Mouse (Mus musculus): ENCODE data around the gene Arhgef19. TPM values are rescaled to one million over a fixed set of nuclear protein-coding genes. Genes with fewer than 3 reads are reported as not detected.

Arhgef19 gene
- polyA plus RNA-seq, 1 experiment from 2014 or later: 17.0 TPM

DNA sequence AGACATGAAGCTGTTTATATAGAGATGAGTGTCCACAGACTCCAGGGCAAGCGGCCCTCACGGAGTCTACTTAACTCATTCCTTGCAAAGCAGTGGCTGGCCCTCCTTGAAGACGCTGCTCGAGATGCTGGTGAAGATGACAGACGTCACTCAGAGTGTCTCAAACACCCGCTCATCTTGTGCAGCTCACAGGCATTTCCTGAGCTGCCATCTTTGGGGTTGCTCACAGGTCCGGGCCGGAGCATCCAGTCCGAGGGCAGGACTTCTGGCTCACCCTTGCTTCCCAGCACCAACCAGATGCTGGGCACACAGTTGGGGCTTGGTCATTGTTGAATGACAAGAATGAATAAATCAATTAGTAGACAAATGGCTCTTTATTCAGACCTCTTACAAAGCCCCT, 26.4 kb upstream of the Arhgef19 start:
- Histone ChIP-seq H3K4me1 (peaks cover 9% of the 10 kb centered on the region; the same call in 1 of the 2 replicates), H3K9me3 (no peaks in the 10 kb centered on the region), H3K4me2 (replicated peaks) (peak overlapping the region; percentile 76; the same call in 1 of the 2 replicates), H3K9ac (no peak overlapping the region), H3K27me3 (no peaks in the 10 kb centered on the region; the same call in 1 of the 2 replicates), H3K27ac (peak overlapping the region; percentile 38; the same call in 1 of the 2 replicates), H3K36me3 (no peaks in the 10 kb centered on the region), H3K4me3 (no peak overlapping the region)
- no peak for ATAC-seq (ENCODE audit: insufficient number of reproducible peaks, insufficient read depth, low FRiP score, low TSS enrichment)
- WGBS: 83% methylated on average over 9 of the region's 9 CpGs

DNA sequence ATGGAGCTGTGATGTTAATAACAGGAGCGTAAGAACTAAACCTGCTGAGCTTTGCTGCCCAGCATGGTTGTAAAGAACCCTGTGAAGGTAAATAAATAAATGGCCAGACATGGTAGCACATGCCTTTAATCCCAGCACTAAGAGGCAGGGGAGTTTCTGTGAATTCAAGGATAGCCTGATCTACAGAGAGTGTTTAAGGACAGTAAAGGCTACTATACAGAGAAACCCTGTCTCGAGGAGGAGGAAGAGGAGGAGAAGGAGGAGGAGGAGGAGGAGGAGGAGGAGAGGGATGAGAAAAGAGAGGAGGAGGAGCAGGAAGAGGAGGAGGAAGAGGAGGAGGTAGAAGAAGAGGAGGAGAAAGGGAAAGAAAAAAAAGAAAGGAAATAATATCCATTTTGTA, 26.0 kb upstream of the Arhgef19 start:
- Histone ChIP-seq H3K4me1 (peaks cover 9% of the 10 kb centered on the region; the same call in 1 of the 2 replicates), H3K4me2 (replicated peaks) (peak overlapping the region; percentile 76), H3K9me3 (no peaks in the 10 kb centered on the region), H3K4me3 (peak overlapping the region; percentile 53), H3K9ac (0 out of 2 replicates have a peak overlapping the region, but pooled peaks have one; percentile 15), H3K36me3 (peaks cover 2% of the 10 kb centered on the region; the same call in 1 of the 2 replicates), H3K27me3 (no peaks in the 10 kb centered on the region; the same call in 1 of the 2 replicates), H3K27ac (peak overlapping the region; percentile 38)
- 41% methylated on average over 2 of the region's 2 CpGs for WGBS
- no peak for ATAC-seq (ENCODE audit: insufficient number of reproducible peaks, insufficient read depth, low FRiP score, low TSS enrichment)

DNA sequence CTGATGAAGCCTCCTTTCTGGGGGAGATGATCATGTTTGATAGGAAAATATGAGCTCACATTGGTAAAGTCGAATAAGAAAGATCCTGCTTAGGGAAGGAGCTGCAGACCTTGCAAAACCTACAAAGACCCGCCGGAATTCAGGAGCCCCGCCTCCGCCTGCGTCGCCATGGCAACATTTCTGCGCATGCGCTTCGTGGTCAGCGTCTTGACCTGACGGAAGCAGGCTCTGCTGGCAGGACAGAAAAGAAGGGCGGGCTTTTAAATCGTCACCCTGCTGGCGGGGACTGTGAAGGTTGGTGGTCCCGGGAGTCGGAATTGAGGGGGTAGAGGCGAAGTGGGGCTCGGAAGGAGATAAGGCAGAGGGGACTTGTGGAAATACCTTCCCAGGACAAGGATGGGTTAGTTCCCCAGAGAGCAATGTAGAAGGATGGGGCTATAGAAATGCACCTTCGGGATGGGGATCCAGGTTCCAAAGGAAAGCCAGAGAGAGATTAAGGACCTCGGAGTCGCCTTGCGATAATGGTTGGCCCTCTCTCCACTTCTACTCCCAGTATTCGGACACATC, 25.4 kb upstream of the Arhgef19 start, which contains the start of gene Rsg1:
Gene Rsg1 (plus strand): TSS at position 187 of the 567 bp plus-strand sequence.
- Histone ChIP-seq H3K36me3 (peaks cover 7% of the 10 kb centered on the region; the same call in 1 of the 2 replicates), H3K9me3 (no peaks in the 10 kb centered on the region), H3K4me3 (peak within 1 kb of the TSS; percentile 53), H3K4me1 (peaks cover 9% of the 10 kb centered on the region; the same call in 1 of the 2 replicates), H3K4me2 (replicated peaks) (peak within 1 kb of the TSS; percentile 76), H3K27me3 (no peaks in the 10 kb centered on the region; the same call in 1 of the 2 replicates), H3K27ac (peak within 1 kb of the TSS; percentile 38), H3K9ac (peak within 1 kb of the TSS; percentile 48)
- WGBS: under 1% methylated on average over 24 of the region's 24 CpGs
- ATAC-seq (ENCODE audit: insufficient number of reproducible peaks, insufficient read depth, low FRiP score, low TSS enrichment): peak; percentile 71

DNA sequence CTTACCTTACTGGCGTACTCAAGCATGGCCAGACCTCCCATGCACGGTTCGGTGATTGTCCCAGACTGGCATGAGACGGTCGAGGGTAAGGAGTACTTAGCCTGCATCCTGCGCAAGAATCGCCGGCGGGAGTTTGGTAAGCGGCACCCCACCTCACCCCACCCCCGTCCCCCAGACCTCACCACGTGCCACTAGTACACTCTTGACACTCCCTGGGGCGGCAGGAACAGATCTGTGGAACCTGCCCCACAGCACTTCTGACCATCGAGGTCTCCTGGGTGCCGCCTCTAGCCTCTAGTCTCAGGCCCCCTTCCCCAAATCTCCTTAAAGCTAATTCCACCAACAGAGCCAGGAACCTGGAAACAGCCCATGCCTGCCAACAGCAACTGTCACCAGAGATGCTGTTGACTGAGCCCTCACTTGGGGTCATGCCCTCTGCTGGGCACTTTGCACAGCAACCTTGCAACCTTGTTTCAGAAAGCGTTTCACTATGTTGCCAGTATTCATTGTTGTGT, 24.9 kb upstream of the Arhgef19 start:
- peaks cover 9% of the 10 kb centered on the region; the same call in 1 of the 2 replicates for H3K4me1 ChIP-seq
- H3K4me2 ChIP-seq (replicated peaks): peak overlapping the region; percentile 76
- no peaks in the 10 kb centered on the region for H3K9me3 ChIP-seq
- no peaks in the 10 kb centered on the region; the same call in 1 of the 2 replicates for H3K27me3 ChIP-seq
- peak overlapping the region; percentile 38; the same call in 1 of the 2 replicates for H3K27ac ChIP-seq
- WGBS: 2% methylated on average over 16 of the region's 16 CpGs
- peak overlapping the region; percentile 48 for H3K9ac ChIP-seq
- peak; percentile 69; the same call in 1 of the 2 replicates for ATAC-seq (ENCODE audit: insufficient number of reproducible peaks, insufficient read depth, low FRiP score, low TSS enrichment)
- H3K36me3 ChIP-seq: peaks cover 8% of the 10 kb centered on the region; the same call in 1 of the 2 replicates
- H3K4me3 ChIP-seq: peak overlapping the region; percentile 53

DNA sequence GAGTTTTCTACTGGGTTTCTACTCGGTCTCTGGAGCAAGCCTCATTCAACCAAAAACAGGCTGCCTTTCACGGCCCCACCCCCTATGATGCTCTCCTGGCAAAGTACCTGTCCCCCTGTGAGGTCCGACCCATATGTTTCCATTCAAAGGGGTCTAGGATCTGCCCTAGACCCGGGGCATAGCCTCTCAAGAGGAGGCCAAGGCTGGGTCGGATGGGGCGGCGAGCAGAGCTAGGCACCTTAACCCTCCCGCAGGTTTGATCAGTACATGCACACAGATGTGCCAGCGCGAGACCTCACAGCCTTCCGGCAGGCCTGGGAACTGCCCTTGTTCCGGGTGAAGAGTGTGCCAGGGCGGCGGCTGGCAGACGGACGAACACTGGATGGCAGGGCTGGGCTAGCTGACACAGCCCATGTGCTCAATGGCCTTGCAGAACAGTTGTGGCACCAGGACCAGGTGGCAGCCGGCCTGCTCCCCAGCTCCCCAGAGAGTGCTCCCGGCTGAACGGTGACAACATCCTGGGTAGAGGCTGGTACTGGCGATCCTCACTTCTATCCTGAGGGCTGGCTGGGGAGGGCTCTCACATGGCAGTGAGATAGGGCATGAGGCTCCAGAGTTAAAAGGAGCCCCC, 19.6 kb upstream of the Arhgef19 start:
- H3K9me3 ChIP-seq: no peaks in the 10 kb centered on the region
- no peaks in the 10 kb centered on the region for H3K27me3 ChIP-seq
- H3K9ac ChIP-seq: no peak overlapping the region
- no peak overlapping the region for H3K27ac ChIP-seq
- no peak for ATAC-seq (ENCODE audit: insufficient number of reproducible peaks, insufficient read depth, low FRiP score, low TSS enrichment)
- H3K4me3 ChIP-seq: no peak overlapping the region
- no peak overlapping the region for H3K4me2 ChIP-seq (replicated peaks)
- peaks cover under 1% of the 10 kb centered on the region; the same call in 1 of the 2 replicates for H3K4me1 ChIP-seq
- 91% methylated on average over 20 of the region's 20 CpGs for WGBS
- H3K36me3 ChIP-seq: peaks cover 22% of the 10 kb centered on the region

DNA sequence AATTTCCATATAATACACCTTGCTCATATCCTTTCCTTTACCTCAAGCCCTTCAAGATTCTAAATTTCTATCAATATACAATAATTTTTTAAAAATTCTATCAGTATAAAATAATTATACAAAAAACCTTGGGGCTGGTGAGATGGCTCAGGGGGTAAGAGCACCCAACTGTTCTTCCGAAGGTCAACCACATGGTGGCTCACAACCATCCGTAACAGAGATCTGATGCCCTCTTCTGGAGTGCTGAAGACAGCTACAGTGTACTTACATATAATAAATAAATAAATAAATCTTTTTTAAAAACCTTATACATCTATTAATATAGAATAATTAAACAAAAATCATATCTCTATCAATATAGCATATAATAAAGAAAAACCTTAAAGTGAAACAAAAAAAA, 17.5 kb upstream of the Arhgef19 start:
- H3K4me2 ChIP-seq (replicated peaks): no peak overlapping the region
- H3K4me3 ChIP-seq: no peak overlapping the region
- no peaks in the 10 kb centered on the region for H3K9me3 ChIP-seq
- WGBS: 68% methylated on average over 2 of the region's 2 CpGs
- no peaks in the 10 kb centered on the region for H3K4me1 ChIP-seq
- peaks cover 22% of the 10 kb centered on the region for H3K36me3 ChIP-seq
- H3K27ac ChIP-seq: no peak overlapping the region
- no peak for ATAC-seq (ENCODE audit: insufficient number of reproducible peaks, insufficient read depth, low FRiP score, low TSS enrichment)
- H3K27me3 ChIP-seq: no peaks in the 10 kb centered on the region
- no peak overlapping the region for H3K9ac ChIP-seq

DNA sequence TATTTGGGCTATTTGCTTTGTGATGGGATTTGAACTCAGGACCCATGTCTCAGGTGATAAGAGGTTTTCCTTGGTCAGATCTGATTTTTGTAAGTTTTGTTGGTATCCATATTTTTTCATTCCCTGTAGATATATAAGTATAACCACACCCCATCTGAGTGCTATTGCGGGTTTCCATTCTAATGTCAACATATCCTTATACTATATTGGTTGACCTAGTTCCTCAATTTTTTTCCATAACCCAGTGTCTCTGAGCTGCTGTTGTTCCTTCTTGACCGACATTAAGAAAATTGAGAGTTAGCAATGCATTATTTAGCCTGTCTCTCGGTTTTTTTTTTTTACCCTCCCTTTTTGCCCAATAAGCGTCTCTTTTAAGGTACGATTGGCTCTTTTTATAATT, 16.5 kb upstream of the Arhgef19 start:
- peaks cover 22% of the 10 kb centered on the region for H3K36me3 ChIP-seq
- H3K9ac ChIP-seq: no peak overlapping the region
- H3K27ac ChIP-seq: no peak overlapping the region
- H3K9me3 ChIP-seq: no peaks in the 10 kb centered on the region
- 85% methylated on average over 5 of the region's 5 CpGs for WGBS
- no peaks in the 10 kb centered on the region for H3K27me3 ChIP-seq
- H3K4me2 ChIP-seq (replicated peaks): no peak overlapping the region
- no peak overlapping the region for H3K4me3 ChIP-seq
- no peak for ATAC-seq (ENCODE audit: insufficient number of reproducible peaks, insufficient read depth, low FRiP score, low TSS enrichment)
- H3K4me1 ChIP-seq: no peaks in the 10 kb centered on the region

DNA sequence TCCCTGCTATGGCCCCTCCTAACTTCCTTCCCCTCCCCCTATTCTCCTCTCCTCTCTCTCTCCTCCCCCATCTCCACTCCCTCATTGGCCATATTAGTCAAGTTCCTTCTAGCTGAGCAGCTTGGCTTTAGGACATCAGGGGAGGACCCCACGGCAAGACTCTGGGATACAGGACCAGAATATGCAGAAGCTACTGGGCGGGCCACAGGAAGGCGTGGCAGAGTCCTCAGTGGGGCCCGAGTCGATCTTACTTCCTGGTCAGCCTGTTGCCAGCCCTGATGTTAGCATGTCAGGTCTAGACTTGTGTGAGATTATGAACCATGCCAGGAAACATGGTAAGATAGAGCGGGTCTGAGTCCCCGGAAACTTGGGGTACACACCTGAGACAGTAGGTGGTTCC, 10.6 kb upstream of the Arhgef19 start:
- 89% methylated on average over 7 of the region's 7 CpGs for WGBS
- H3K4me1 ChIP-seq: no peaks in the 10 kb centered on the region
- no peaks in the 10 kb centered on the region; the same call in 1 of the 2 replicates for H3K27me3 ChIP-seq
- H3K9ac ChIP-seq: no peak overlapping the region
- no peak overlapping the region for H3K4me2 ChIP-seq (replicated peaks)
- no peaks in the 10 kb centered on the region for H3K9me3 ChIP-seq
- no peak overlapping the region for H3K4me3 ChIP-seq
- no peak overlapping the region for H3K27ac ChIP-seq
- no peak for ATAC-seq (ENCODE audit: insufficient number of reproducible peaks, insufficient read depth, low FRiP score, low TSS enrichment)
- H3K36me3 ChIP-seq: no peaks in the 10 kb centered on the region

DNA sequence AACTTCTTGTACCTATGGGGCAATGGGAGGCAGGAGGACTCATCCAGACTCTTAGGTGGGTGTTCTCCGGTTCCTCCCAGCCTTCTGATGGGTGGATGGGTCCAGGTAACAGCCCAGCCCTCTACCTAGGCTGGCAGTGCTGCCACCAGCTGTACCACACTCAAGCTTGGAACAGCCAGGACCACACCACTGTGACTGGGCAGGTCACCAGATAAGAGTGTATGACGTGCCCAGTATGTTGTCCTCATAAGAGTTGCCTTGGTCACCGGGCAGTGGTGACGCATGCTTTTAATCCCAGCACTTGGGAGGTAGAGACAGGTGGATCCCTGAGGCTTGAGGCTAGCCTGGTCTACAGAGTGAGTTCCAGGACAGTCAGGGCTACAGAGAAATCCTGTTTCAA, 6.1 kb upstream of the Arhgef19 start:
- Histone ChIP-seq H3K27me3 (peaks cover 14% of the 10 kb centered on the region), H3K4me1 (no peaks in the 10 kb centered on the region), H3K9me3 (no peaks in the 10 kb centered on the region), H3K27ac (no peak overlapping the region), H3K4me2 (replicated peaks) (no peak overlapping the region), H3K9ac (no peak overlapping the region), H3K4me3 (no peak overlapping the region), H3K36me3 (no peaks in the 10 kb centered on the region)
- WGBS: 89% methylated on average over 4 of the region's 4 CpGs
- ATAC-seq (ENCODE audit: insufficient number of reproducible peaks, insufficient read depth, low FRiP score, low TSS enrichment): no peak

DNA sequence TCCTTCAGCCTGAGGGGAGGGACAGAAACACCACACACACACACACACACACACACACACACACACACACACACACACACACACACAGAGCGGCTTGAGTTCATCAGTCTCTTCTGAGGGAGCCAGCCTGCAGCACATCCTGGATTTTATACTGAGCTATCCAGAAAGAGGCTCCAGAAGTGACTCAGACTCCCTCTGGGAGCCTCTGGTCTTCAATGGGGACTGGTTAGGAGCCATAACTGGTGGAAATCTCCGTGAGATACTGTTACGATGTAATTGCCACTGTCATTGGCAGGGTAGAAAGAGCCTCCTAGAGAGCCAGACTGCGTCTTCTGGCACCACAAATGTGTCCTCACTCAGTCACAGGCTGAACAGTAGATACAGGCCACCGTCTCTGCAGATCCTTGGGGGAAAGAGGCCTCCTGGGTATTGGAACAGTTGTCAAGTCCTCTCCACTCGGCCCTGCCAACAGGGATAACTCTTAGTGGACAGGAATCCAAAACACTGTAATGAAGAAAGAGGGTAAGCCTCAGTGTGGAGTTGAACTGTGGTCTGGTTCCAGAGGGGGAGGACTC, 3.7 kb upstream of the Arhgef19 start:
- Histone ChIP-seq H3K9ac (no peak overlapping the region), H3K9me3 (no peaks in the 10 kb centered on the region), H3K4me2 (replicated peaks) (no peak overlapping the region), H3K4me3 (no peak overlapping the region), H3K27ac (no peak overlapping the region), H3K27me3 (peaks cover 32% of the 10 kb centered on the region), H3K4me1 (peaks cover 18% of the 10 kb centered on the region), H3K36me3 (no peaks in the 10 kb centered on the region)
- no peak for ATAC-seq (ENCODE audit: insufficient number of reproducible peaks, insufficient read depth, low FRiP score, low TSS enrichment)
- WGBS: 74% methylated on average over 6 of the region's 6 CpGs

DNA sequence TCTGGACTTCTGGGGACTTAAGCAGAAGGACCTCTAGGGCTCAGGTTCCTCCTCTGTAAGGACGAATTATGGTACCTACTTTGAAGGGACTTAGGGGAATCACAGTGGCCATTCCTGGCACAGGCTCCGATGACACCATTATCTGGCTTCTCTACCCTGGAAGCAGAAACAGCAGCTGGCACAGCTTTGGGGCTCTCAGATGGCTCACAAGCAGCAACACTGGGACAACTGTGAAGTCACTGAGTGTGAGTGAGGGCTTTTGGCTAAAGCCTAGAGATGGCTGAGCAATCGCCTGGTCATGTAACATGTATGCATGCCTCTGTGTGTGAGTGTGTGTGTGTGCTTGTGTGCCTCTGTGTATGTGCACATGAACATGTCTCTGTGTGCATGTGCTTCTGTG, 2.4 kb upstream of the Arhgef19 start:
- H3K4me3 ChIP-seq: no peak overlapping the region
- H3K27ac ChIP-seq: no peak overlapping the region
- H3K9ac ChIP-seq: no peak overlapping the region
- H3K36me3 ChIP-seq: no peaks in the 10 kb centered on the region
- H3K4me2 ChIP-seq (replicated peaks): no peak overlapping the region
- 72% methylated on average over 3 of the region's 3 CpGs for WGBS
- peaks cover 18% of the 10 kb centered on the region for H3K4me1 ChIP-seq
- ATAC-seq (ENCODE audit: insufficient number of reproducible peaks, insufficient read depth, low FRiP score, low TSS enrichment): no peak
- peaks cover 44% of the 10 kb centered on the region for H3K27me3 ChIP-seq
- H3K9me3 ChIP-seq: no peaks in the 10 kb centered on the region

Measured in embryonic facial prominence, embryonic 12.5 days (tissue).